Mouse (Mus musculus) C3H10T1/2 (cell line): Measurements from ENCODE around the gene Gm49321. TPM values are rescaled to one million over a fixed set of nuclear protein-coding genes. Genes with fewer than 3 reads are reported as not detected.

Source experiments
- polyA plus RNA-seq, 2 experiments: library from polyadenylated mRNA; unstranded; fragments of >200 nt; fragmentation: generic; extraction: Trizol; gene quantifications; one replicate each; pipeline ENCODE4 v1.2.1; 2012; ENCODE audit warnings: missing spikeins in 2 of 2

Gene Gm49321
- polyA plus RNA-seq, result under 1 TPM in 1 of 2 experiments, not detected in 1; 0.74 TPM

DNA sequence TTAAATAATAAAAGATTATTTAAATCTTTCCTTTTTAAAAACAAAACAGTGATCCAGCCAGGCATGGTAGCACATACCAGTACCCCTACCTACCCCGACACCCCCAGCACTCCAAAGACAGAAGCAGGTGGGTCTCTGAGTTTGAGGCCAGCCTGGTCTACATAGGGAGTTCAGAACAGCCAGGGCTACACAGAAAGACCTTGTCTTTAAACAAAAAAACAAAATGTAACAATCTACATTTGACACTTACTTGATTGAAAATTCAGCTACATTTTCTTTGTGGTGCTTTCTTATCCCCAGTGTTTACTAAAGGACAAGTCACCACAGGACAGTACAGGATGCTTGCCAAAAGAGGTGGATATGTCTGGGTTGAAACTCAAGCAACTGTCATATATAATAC, at the start of gene Gm49321:
Gene Gm49321 (plus strand): TSS at position 301 of the 400 bp plus-strand sequence.

GRCm38 (mm10) chr12:73964291-73965281, 27.1 kb downstream of the Gm49321 start, which contains the start of gene Snapc1:
Snapc1 (plus strand) TSS chr12:73964481.

GRCm38 (mm10) chr12:73997297-73998127, 60.1 kb downstream of the Gm49321 start, which contains the start of gene Syt16:
Syt16 (plus strand) TSS chr12:73997661.

Other genes with a start within 250 kb of the Gm49321 start
- 1 to 10 TPM in 1 of 2 experiments, under 1 TPM in 1; 0.56 to 8.7 TPM for gene Hif1a, start 36.3 kb upstream of the Gm49321 start, polyA plus RNA-seq
- 1 to 10 TPM in 1 of 2 experiments, under 1 TPM in 1; 0.27 to 1.4 TPM for gene Snapc1, start 26.8 kb downstream of the Gm49321 start, polyA plus RNA-seq
- not detected for gene Syt16, start 60.0 kb downstream of the Gm49321 start, polyA plus RNA-seq